Mouse (Mus musculus): Measurements from ENCODE around the gene Gm10638.

Gene Gm10638

DNA sequence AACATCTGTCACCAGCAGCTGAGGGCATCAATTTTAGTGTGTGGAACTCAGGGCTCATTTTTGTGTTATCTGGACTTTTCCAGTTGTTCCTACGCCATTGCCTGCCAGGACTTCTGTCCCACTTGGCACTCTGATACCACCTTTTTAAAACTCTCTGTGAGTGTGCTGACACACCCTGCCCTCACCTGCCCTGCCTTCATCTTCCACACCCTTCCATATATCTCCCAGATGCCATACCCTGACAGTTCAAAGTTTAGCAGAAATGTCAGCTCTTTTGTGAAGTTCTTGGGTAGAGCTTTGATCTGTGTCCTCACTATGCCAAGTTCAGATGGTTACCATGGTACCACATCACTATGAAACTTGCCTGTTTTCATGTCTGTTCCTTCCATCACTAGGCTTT, 44.1 kb downstream of the Gm10638 start:
- no peak for DNase-seq

DNA sequence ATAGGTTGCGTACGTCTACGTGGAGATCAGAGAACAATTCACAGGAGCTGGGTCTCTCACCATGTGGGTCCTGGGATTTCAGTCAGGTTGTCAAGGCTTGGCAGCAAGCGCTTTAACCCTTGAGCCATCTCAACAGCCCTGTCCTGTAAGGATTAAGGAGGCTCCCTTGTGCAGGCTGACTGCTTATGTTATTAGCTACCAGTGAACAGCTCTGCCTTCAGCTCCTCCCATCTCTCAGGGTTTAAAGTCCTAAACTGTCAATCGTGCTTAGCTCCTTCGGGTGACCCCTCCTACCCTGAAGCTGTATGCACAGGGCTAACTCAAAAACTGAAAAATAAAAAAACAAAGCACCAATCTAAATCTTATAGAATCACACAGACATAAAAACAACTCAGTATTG, 46.0 kb downstream of the Gm10638 start:
- DNase-seq: peak; percentile 31

DNA sequence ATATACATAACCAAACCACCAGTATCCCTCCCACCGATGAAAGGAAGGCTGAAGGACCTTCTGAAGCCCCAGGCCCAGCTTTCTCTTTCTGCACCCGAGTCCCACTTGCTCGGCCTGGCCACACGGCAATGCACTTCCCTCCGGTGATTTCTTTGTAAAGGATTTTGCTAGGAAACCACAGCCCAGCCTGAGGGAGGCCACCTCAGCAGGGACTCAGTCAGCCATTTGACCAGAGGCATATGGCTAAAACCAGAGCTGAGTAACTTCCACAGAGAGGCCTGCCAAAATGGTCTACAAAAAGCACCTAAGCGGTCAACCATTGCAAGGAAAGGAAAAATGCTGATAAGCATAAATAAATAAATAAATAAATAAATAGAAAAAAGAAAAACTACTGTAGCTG, 49.2 kb downstream of the Gm10638 start:
- no peak for DNase-seq

All from kidney, postnatal 14 days (tissue).